ENCODE assay signal across 28 mouse cellular contexts in the genomic region with DNA sequence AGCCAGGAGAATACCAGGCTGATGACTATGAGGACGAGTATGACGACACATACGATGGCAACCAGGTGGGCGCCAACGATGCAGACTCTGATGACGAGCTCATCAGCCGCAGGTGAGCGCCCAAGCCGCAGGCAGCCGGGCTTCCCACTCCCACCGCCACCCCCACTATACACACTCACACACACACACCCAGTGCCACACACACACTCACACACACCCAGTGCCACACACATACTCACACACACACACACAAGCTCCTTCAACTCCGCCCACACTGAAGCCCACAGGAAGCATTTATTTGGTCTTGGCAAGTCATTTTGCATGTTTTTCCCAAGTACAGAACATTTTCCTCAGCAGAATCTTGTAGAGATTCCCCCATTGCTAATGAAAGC. TPM values are rescaled to one million over a fixed set of nuclear protein-coding genes. Genes with fewer than 3 reads are reported as not detected.
DNase-seq lines count a peak whose midpoint lies in the region; ATAC-seq lines count a peak whose summit lies in the region.
"Had no signal": no experiment of that assay in that cellular context is flagged by ENCODE, and none has a peak within 500 bp of the region (broad histone marks: within the 10 kb centered on the region; RNA-seq: fewer than 3 reads in every experiment).

No protein-coding gene starts in this region.

- 0 out of 2 replicates have a peak overlapping the region, but pooled peaks have one; percentile 33 for H3K27ac ChIP-seq in neural tube, embryonic 13.5 days (replicated peaks)
- peak overlapping the region; percentile 51; the same call in 1 of the 2 replicates for H3K27ac ChIP-seq in limb, embryonic 10.5 days
- H3K27ac ChIP-seq: heart, embryonic 13.5 days; liver, embryonic 13.5 days; stomach, embryonic 15.5 days had no signal

- WGBS in neural tube, embryonic 13.5 days: 89% methylated on average over 12 of the region's 12 CpGs
- WGBS in limb, embryonic 10.5 days: 87% methylated on average over 12 of the region's 12 CpGs

- DNase-seq in layer of hippocampus, adult 11-12 months (ENCODE audit: low spot score): peak; percentile 30
- DNase-seq in layer of hippocampus, postnatal 36 days: no peak
- DNase-seq in neural tube, embryonic 10.5 days (ENCODE audit: extremely low spot score, low spot score): no peak
- no peak for DNase-seq in limb, embryonic 10.5 days (ENCODE audit: low spot score)
- peak; percentile 44 for DNase-seq in right cerebral cortex, postnatal 36 days (ENCODE audit: low spot score in 2 of 2)
- DNase-seq in urinary bladder, postnatal 25 days (ENCODE audit: low spot score): no peak
- no peak for DNase-seq in thymus, postnatal 25 days
- DNase-seq: adrenal gland, adult 8-10 months; B cell, adult 2 months; cerebellum, adult 11-12 months; heart, postnatal 4 days; kidney, postnatal 10 days; liver, embryonic 13.5 days; lung, postnatal 10 days; spleen, adult 18-20 months had no signal

- H3K4me2 ChIP-seq in neural tube, embryonic 13.5 days: no peak overlapping the region
- H3K4me2 ChIP-seq: heart, embryonic 13.5 days; liver, embryonic 13.5 days; stomach, embryonic 15.5 days had no signal

- 0 out of 2 replicates have a peak, but pooled peaks have one; percentile 25 for ATAC-seq in neural tube, embryonic 13.5 days (ENCODE audit: low read depth)
- ATAC-seq: intestine, postnatal 0 days had no signal

- H3K9ac ChIP-seq in neural tube, embryonic 13.5 days: no peak overlapping the region
- H3K9ac ChIP-seq: liver, embryonic 13.5 days; stomach, embryonic 15.5 days had no signal

- H3K36me3 ChIP-seq in neural tube, embryonic 13.5 days: peaks cover 66% of the 10 kb centered on the region
- peaks cover 88% of the 10 kb centered on the region for H3K36me3 ChIP-seq in limb, embryonic 10.5 days

- no peak overlapping the region for H3K4me3 ChIP-seq in neural tube, embryonic 13.5 days
- no peak overlapping the region for H3K4me3 ChIP-seq in limb, embryonic 10.5 days
- H3K4me3 ChIP-seq: forebrain, embryonic 10.5 days; heart, embryonic 13.5 days; liver, embryonic 13.5 days; megakaryocyte, embryonic 14.5 days; stomach, embryonic 15.5 days had no signal

- H3K4me1 ChIP-seq in neural tube, embryonic 13.5 days (replicated peaks): peaks cover 5% of the 10 kb centered on the region; the same call in 1 of the 2 replicates
- H3K4me1 ChIP-seq in limb, embryonic 10.5 days: peaks cover 19% of the 10 kb centered on the region

- H3K9me3 ChIP-seq in neural tube, embryonic 13.5 days: no peaks in the 10 kb centered on the region
- H3K9me3 ChIP-seq in limb, embryonic 10.5 days (replicated peaks): no peaks in the 10 kb centered on the region
- H3K9me3 ChIP-seq: forebrain, embryonic 10.5 days; heart, embryonic 13.5 days; liver, embryonic 13.5 days; megakaryocyte, embryonic 14.5 days; stomach, embryonic 15.5 days had no signal

- H3K27me3 ChIP-seq in neural tube, embryonic 13.5 days: no peaks in the 10 kb centered on the region
- no peaks in the 10 kb centered on the region for H3K27me3 ChIP-seq in limb, embryonic 10.5 days (ENCODE audit: low read depth, poor library complexity, severe bottlenecking)
- H3K27me3 ChIP-seq: heart, embryonic 13.5 days; liver, embryonic 13.5 days; megakaryocyte, embryonic 14.5 days; stomach, embryonic 15.5 days had no signal

RNA-seq across cellular contexts. Expression of gene Uqcr10, which starts 24.7 kb away (rescaled TPM):
- 100 to 1,000 TPM; 370 to 401 TPM for total RNA-seq in layer of hippocampus, postnatal 36 days (2021)
- polyA plus RNA-seq in neural tube, embryonic 13.5 days (2015; fragmentation: Nextera tagmentation; extraction: Ambion mirVana): 595 and 628 TPM in 2 replicates
- 672 and 718 TPM in 2 replicates for polyA plus RNA-seq in limb, embryonic 10.5 days (2016; fragmentation: Nextera tagmentation; extraction: Ambion mirVana)

RNA-seq across cellular contexts. Expression of gene Zmat5, which starts 25.0 kb away (rescaled TPM):
- 10 to 100 TPM; 33.0 to 38.2 TPM for total RNA-seq in layer of hippocampus, postnatal 36 days (2021)
- 61.5 and 72.6 TPM in 2 replicates for polyA plus RNA-seq in neural tube, embryonic 13.5 days (2015; fragmentation: Nextera tagmentation; extraction: Ambion mirVana)
- polyA plus RNA-seq in limb, embryonic 10.5 days (2016; fragmentation: Nextera tagmentation; extraction: Ambion mirVana): 83.0 and 83.7 TPM in 2 replicates

RNA-seq across cellular contexts. Expression of gene Ascc2, which starts 41.9 kb away (rescaled TPM):
- total RNA-seq in layer of hippocampus, postnatal 36 days (2021): 10 to 100 TPM; 22.2 to 25.8 TPM
- 22.3 and 23.7 TPM in 2 replicates for polyA plus RNA-seq in neural tube, embryonic 13.5 days (2015; fragmentation: Nextera tagmentation; extraction: Ambion mirVana)
- 40.3 and 40.5 TPM in 2 replicates for polyA plus RNA-seq in limb, embryonic 10.5 days (2016; fragmentation: Nextera tagmentation; extraction: Ambion mirVana)

RNA-seq across cellular contexts. Expression of gene Gm11032, which starts 59.6 kb away (rescaled TPM):
- not detected for total RNA-seq in layer of hippocampus, postnatal 36 days (2021)
- polyA plus RNA-seq in neural tube, embryonic 13.5 days (2015; fragmentation: Nextera tagmentation; extraction: Ambion mirVana): not detected in 2 replicates
- not detected in 2 replicates for polyA plus RNA-seq in limb, embryonic 10.5 days (2016; fragmentation: Nextera tagmentation; extraction: Ambion mirVana)
- total RNA-seq: adrenal gland, adult 8-10 months; heart, postnatal 4 days; layer of hippocampus, postnatal 25 days; midbrain, postnatal 0 days had no signal
- polyA plus RNA-seq: embryonic facial prominence, embryonic 11.5 days; forebrain, embryonic 10.5 days; gonadal fat pad, adult 2 months; heart, embryonic 13.5 days; hindbrain, embryonic 16.5 days; intestine, postnatal 0 days; liver, embryonic 13.5 days; midbrain, postnatal 0 days; neural tube, embryonic 14.5 days; stomach, embryonic 15.5 days; thymus, postnatal 0 days had no signal

Comparison
In these comparisons a context has a peak if more than half of its experiments do, and no peak if none do; other contexts are left out.
1. DNase-seq: peak in layer of hippocampus, adult 11-12 months (single experiment) and right cerebral cortex, postnatal 36 days (2 of 2); none in layer of hippocampus, postnatal 36 days (0 of 2), neural tube, embryonic 10.5 days (single experiment), limb, embryonic 10.5 days (single experiment), urinary bladder, postnatal 25 days (single experiment) and thymus, postnatal 25 days (single experiment).